Mouse (Mus musculus) intestine, embryonic 16.5 days (tissue): ENCODE data around the gene 1700029I15Rik. TPM values are rescaled to one million over a fixed set of nuclear protein-coding genes. Genes with fewer than 3 reads are reported as not detected.
A peak's percentile ranks its signal among the peaks of the same experiment; 100 is the strongest.

Source experiments
- ATAC-seq: fragments of 200-750 bp; cut with Nextera tagmentation; 2 replicates; pipeline ENCODE4 v1.8.0; 2017; ENCODE audit warnings: moderate TSS enrichment, moderate library complexity
- H3K27ac ChIP-seq: fragments of 300-500 bp; sonication (generic); 2 replicates; pipeline ENCODE4 v1.5.1; 2014; ENCODE audit warnings: mild to moderate bottlenecking, low read length
- H3K27me3 ChIP-seq: fragments of 300-500 bp; sonication (generic); replicated peaks from 2 replicates; pipeline ENCODE4 v1.6.1; 2014; ENCODE audit warnings: low read length, control low read depth, mixed read lengths; ENCODE audit not compliant: control insufficient read depth, insufficient read depth
- H3K36me3 ChIP-seq: fragments of 300-500 bp; sonication (generic); 2 replicates; pipeline ENCODE4 v1.6.1; 2014; ENCODE audit warnings: low read length, control low read depth; ENCODE audit not compliant: control insufficient read depth, insufficient read depth
- H3K4me1 ChIP-seq: fragments of 300-500 bp; sonication (generic); 2 replicates; pipeline ENCODE4 v1.6.1; 2014; ENCODE audit warnings: low read length, control low read depth, mixed read lengths; ENCODE audit not compliant: control insufficient read depth, insufficient read depth
- H3K4me2 ChIP-seq: fragments of 300-500 bp; sonication (generic); 2 replicates; pipeline ENCODE4 v1.6.1; 2014; ENCODE audit warnings: low read depth, low read length, control low read depth
- H3K4me3 ChIP-seq: fragments of 300-500 bp; sonication (generic); 2 replicates; pipeline ENCODE4 v1.5.1; 2014; ENCODE audit warnings: mild to moderate bottlenecking, low read length
- H3K9ac ChIP-seq: fragments of 300-500 bp; sonication (generic); 2 replicates; pipeline ENCODE4 v1.6.1; 2014; ENCODE audit warnings: low read depth, low read length
- H3K9me3 ChIP-seq: fragments of 300-500 bp; sonication (generic); 2 replicates; pipeline ENCODE4 v1.6.1; 2016; ENCODE audit warnings: low read length, control low read depth; ENCODE audit not compliant: control insufficient read depth
- WGBS: fragments of 180-500 bp; shearing (Covaris S2); extraction: QIAGEN DNeasy Blood & Tissue Kit; methylation state at CpG from one replicate; pipeline ENCODE4 v1.1.7; 2014; 5-methylcytosine and 5-hydroxymethylcytosine counted together
- polyA plus RNA-seq: library from polyadenylated mRNA; unstranded; fragments of >200 nt; fragmentation: Nextera tagmentation; extraction: Ambion mirVana; gene quantifications from 2 replicates; pipeline ENCODE4 v1.2.1, GENCODE M21; 2015

1700029I15Rik gene
- polyA plus RNA-seq, 1 experiment from 2014 or later, result 5.0 TPM

GRCm38 (mm10) chr2:92427882-92428281, 45.5 kb downstream of the 1700029I15Rik start:
- Histone ChIP-seq H3K9ac (no peak overlapping the region), H3K4me2 (no peak overlapping the region), H3K4me1 (peaks cover 54% of the 10 kb centered on the region), H3K4me3 (no peak overlapping the region), H3K27ac (peak overlapping the region; percentile 29), H3K36me3 (no peaks in the 10 kb centered on the region), H3K9me3 (no peaks in the 10 kb centered on the region), H3K27me3 (no peaks in the 10 kb centered on the region)
- ATAC-seq, result peak; percentile 85
- 28% methylated on average over 6 of the region's 6 CpGs for WGBS

- H3K36me3 ChIP-seq, result no peaks in the 10 kb centered on the region
- no peak overlapping the region for H3K27ac ChIP-seq
- ATAC-seq, result no peak
- no peak overlapping the region for H3K4me2 ChIP-seq
- no peak overlapping the region for H3K9ac ChIP-seq
- no peak overlapping the region for H3K4me3 ChIP-seq
- no peaks in the 10 kb centered on the region for H3K27me3 ChIP-seq
- H3K4me1 ChIP-seq, result peaks cover 50% of the 10 kb centered on the region
- 72% methylated on average over 2 of the region's 2 CpGs for WGBS
- H3K9me3 ChIP-seq, result no peaks in the 10 kb centered on the region
Observed at GRCm38 (mm10) chr2:92430089-92430488, 47.8 kb downstream of the 1700029I15Rik start.

- H3K4me1 ChIP-seq, result peaks cover 44% of the 10 kb centered on the region
- no peaks in the 10 kb centered on the region for H3K9me3 ChIP-seq
- 0 out of 2 replicates have a peak overlapping the region, but pooled peaks have one; percentile 1 for H3K27ac ChIP-seq
- no peaks in the 10 kb centered on the region for H3K36me3 ChIP-seq
- H3K4me3 ChIP-seq, result peak overlapping the region; percentile 28; the same call in 1 of the 2 replicates
- H3K27me3 ChIP-seq, result no peaks in the 10 kb centered on the region
- peak overlapping the region; percentile 18; the same call in 1 of the 2 replicates for H3K9ac ChIP-seq
- 55% methylated on average over 21 of the region's 21 CpGs for WGBS
- peak; percentile 28 for ATAC-seq
- peak overlapping the region; percentile 84 for H3K4me2 ChIP-seq
Observed at GRCm38 (mm10) chr2:92430723-92431541, 48.6 kb downstream of the 1700029I15Rik start.

- H3K9me3 ChIP-seq, result no peaks in the 10 kb centered on the region
- peak overlapping the region; percentile 18; the same call in 1 of the 2 replicates for H3K9ac ChIP-seq
- H3K4me1 ChIP-seq, result peaks cover 43% of the 10 kb centered on the region
- H3K4me3 ChIP-seq, result peak overlapping the region; percentile 28; the same call in 1 of the 2 replicates
- H3K27me3 ChIP-seq, result no peaks in the 10 kb centered on the region
- peak overlapping the region; percentile 1; the same call in 1 of the 2 replicates for H3K27ac ChIP-seq
- H3K4me2 ChIP-seq, result peak overlapping the region; percentile 84
- 32% methylated on average over 11 of the region's 11 CpGs for WGBS
- H3K36me3 ChIP-seq, result no peaks in the 10 kb centered on the region
- no peak for ATAC-seq
Observed at GRCm38 (mm10) chr2:92431611-92432179, 49.4 kb downstream of the 1700029I15Rik start.

- peak overlapping the region; percentile 86 for H3K9ac ChIP-seq
- ATAC-seq, result no peak
- H3K27me3 ChIP-seq, result no peaks in the 10 kb centered on the region
- H3K27ac ChIP-seq, result peak overlapping the region; percentile 1; the same call in 1 of the 2 replicates
- no peaks in the 10 kb centered on the region for H3K36me3 ChIP-seq
- H3K4me1 ChIP-seq, result peaks cover 42% of the 10 kb centered on the region
- peak overlapping the region; percentile 84 for H3K4me2 ChIP-seq
- H3K4me3 ChIP-seq, result peak overlapping the region; percentile 88
- no peaks in the 10 kb centered on the region for H3K9me3 ChIP-seq
- WGBS, result 29% methylated on average over 17 of the region's 17 CpGs
Observed at GRCm38 (mm10) chr2:92432299-92433295, 50.3 kb downstream of the 1700029I15Rik start.

GRCm38 (mm10) chr2:92433578-92434374, 51.4 kb downstream of the 1700029I15Rik start, which contains the start of gene Cry2:
Gene Cry2, minus strand, starts transcription at chr2:92434043.
- Histone ChIP-seq H3K4me3 (peak within 1 kb of the TSS; percentile 88), H3K9me3 (no peaks in the 10 kb centered on the region), H3K36me3 (no peaks in the 10 kb centered on the region), H3K4me1 (peaks cover 39% of the 10 kb centered on the region), H3K4me2 (peak within 1 kb of the TSS; percentile 84), H3K27ac (peak within 1 kb of the TSS; percentile 33; the same call in 1 of the 2 replicates), H3K9ac (peak within 1 kb of the TSS; percentile 86), H3K27me3 (no peaks in the 10 kb centered on the region)
- under 1% methylated on average over 76 of the region's 76 CpGs for WGBS
- peak; percentile 98 for ATAC-seq

- ATAC-seq, result no peak
- Histone ChIP-seq H3K4me3 (peak overlapping the region; percentile 54), H3K27ac (no peak overlapping the region), H3K9ac (peak overlapping the region; percentile 54), H3K9me3 (no peaks in the 10 kb centered on the region), H3K27me3 (no peaks in the 10 kb centered on the region), H3K4me1 (peaks cover 38% of the 10 kb centered on the region), H3K4me2 (peak overlapping the region; percentile 79), H3K36me3 (no peaks in the 10 kb centered on the region)
- 6% methylated on average over 12 of the region's 12 CpGs for WGBS
Observed at GRCm38 (mm10) chr2:92434375-92434745, 52.0 kb downstream of the 1700029I15Rik start.

GRCm38 (mm10) chr2:92435023-92435422, 52.7 kb downstream of the 1700029I15Rik start:
- H3K4me2 ChIP-seq, result no peak overlapping the region

More at GRCm38 (mm10) chr2:92435023-92435422, 52.7 kb downstream of the 1700029I15Rik start:
- H3K27ac ChIP-seq, result no peak overlapping the region
- peaks cover 32% of the 10 kb centered on the region for H3K4me1 ChIP-seq
- no peak overlapping the region for H3K4me3 ChIP-seq
- H3K27me3 ChIP-seq, result no peaks in the 10 kb centered on the region
- H3K36me3 ChIP-seq, result no peaks in the 10 kb centered on the region
- no peak overlapping the region for H3K9ac ChIP-seq
- no peaks in the 10 kb centered on the region for H3K9me3 ChIP-seq
- ATAC-seq, result no peak
- 51% methylated on average over 6 of the region's 6 CpGs for WGBS
